Mouse (Mus musculus) kidney, adult 2 months (tissue): ENCODE measurements around the gene Pcca.

ENCODE experiments used
- CTCF ChIP-seq: fragments of 200-500 bp; conservative IDR thresholded peaks from 2 replicates; pipeline ENCODE4 v1.5.1; 2011; ENCODE audit warnings: low read depth, mild to moderate bottlenecking, control low read depth, low read length, moderate library complexity, mixed read lengths; ENCODE audit not compliant: insufficient read depth, insufficient read length
- POLR2A ChIP-seq: fragments of 200-500 bp; IDR thresholded peaks from one replicate; pipeline ENCODE4 v1.6.1; 2011; ENCODE audit warnings: low read depth, low read length, control low read depth

GRCm38 (mm10) chr14:122608323-122608722 lies 74.2 kb downstream of the Pcca start:
- TF ChIP-seq CTCF: no peak
- no peak for TF ChIP-seq POLR2A
